Mouse (Mus musculus): ENCODE results near the gene Nqo1.

The Nqo1 gene

DNA sequence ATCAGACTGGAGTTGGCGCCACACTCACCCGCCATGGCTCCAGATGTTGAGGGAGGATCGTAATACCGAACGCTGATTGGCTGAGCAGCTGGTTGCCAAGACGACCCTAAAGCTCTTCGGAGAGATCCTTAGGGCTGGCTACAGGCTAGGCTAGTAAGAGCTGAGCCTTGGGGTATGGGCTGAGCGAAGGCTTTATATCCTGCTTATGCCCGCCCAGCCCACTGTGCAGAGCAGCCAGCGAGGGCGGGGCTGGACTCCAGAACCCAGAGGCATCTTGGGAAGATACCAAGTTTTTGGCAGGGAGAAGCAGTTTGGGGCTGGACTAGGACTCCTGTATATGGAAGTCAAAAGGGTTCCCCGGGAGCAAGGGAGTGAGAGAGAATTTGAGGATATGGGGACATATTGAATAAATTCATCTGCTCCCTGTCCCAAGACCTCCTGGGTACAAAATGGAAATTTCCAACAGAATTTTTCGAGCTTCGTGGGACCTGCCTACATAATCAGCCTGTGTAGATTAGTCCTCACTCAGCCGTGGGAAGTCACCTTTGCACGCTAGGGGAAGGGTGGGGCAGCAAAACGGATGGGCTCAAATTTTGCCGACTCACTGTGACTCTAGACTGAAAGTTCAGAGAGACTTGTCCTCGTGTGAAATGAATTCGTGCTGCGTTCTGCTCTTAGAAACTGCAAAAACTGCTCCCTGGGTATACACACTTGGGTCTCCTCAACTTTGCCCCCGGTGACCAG is at the start of gene Nqo1:
Nqo1 (minus strand) TSS at position 169 of the 744 bp plus-strand sequence.
- in situ Hi-C loops (cut with MboI, MseI) = no loop called here

DNA sequence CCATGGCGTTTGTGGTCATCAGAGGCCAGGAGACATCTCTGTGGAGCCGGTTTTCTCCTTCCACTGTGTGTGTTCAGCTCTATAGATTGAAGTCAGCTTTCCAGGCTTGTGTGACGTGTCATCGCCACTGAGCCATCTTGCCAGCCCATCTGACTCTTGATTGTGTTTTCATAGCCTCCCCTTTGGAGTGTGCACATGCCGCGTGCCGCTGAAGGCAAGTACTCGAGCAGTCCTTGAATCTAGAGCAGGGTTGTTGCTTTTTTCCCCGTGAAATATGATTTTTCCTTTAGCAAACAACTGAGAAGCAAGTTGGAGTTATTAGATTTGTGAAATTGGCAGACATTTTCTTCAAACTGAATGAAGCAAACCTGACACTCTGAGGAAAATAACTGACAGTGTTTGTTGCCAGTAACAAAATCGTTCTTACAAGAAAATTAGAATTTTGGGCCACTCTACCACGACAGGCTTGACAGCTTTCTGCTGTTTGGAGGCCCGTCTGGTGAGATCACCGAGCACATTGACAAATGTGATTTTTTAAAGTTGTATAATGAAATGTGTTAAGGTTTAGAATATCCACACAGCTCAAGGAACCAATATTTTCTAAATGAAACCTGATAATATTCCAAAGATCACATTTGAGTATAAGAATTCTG is 48.5 kb upstream of the Nqo1 start:
- in situ Hi-C loops (cut with MboI, MseI) = loop anchor here (5.0 kb wide), 2 partner anchors 54 to 121 kb away; no protein-coding TSS in a partner anchor

DNA sequence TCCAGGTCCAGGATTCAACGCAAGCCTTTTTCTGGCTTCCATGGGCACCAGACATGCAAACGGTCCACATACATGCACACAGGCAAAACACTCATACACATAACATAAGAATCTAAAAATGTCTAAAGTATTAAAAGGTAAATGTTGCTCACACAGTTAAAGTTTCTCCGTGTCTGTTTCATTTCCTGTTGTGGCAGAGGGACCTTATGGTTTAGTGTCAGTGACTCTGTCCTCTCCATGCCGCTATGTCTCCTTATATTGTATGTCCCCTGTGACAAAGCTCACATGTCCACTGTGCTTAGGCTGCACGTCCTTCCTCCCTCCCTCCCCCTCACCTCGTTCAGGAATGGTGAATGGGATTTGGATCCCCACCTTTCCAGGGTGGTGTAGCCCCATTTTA is 46.6 kb upstream of the Nqo1 start:
- in situ Hi-C loops (cut with MboI, MseI) = loop anchor here (5.0 kb wide), 3 partner anchors 43 to 123 kb away; no protein-coding TSS in a partner anchor

DNA sequence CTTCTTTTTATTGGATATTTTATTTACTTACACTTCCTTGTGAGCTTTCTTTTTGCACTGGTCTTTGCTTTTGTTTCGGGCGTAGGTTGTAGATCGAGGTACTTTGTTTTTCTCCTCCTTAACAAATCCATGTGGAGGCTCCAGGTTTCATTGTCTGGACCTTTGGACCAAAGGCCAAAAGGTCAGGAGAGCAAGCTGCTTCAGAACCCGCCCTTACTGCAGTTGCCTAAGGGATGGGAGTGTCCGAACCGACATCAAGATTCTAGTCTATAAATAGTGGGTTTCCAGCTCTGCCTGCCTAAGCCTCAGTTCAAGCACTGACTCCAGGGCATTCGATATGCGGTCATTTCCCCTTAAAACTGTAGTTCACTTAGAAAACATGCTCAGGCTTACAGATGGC is 46.1 kb upstream of the Nqo1 start:
- in situ Hi-C loops (cut with MboI, MseI) = loop anchor here (5.0 kb wide), 1 partner anchor 43 kb away; no protein-coding TSS in a partner anchor

DNA sequence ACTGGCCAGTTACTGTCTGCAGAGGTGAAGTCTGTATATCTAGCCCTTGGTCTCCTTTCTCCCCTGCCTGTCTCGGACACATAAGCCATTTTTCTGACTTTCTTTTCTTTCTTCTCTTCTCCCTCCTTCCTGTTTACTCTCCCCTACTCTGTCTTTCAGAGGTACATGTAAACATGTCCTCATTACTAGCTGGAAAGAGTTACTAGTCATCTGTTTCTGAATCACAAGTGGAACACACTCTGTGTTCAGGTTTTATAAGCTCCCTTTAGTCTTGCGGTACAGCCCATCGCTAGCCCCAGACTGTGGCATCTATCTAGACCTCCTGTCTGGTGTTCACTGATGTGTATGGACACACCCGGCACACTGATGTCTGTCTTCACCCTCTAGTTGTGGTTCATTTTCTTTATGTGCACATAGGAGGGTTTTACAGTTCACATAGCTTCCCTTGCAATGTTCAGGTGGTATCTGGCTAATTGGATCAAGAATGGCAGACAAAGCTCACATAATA is 45.4 kb upstream of the Nqo1 start:
- in situ Hi-C loops (cut with MboI, MseI) = loop anchor here (5.0 kb wide), 1 partner anchor 44 kb away; no protein-coding TSS in a partner anchor

DNA sequence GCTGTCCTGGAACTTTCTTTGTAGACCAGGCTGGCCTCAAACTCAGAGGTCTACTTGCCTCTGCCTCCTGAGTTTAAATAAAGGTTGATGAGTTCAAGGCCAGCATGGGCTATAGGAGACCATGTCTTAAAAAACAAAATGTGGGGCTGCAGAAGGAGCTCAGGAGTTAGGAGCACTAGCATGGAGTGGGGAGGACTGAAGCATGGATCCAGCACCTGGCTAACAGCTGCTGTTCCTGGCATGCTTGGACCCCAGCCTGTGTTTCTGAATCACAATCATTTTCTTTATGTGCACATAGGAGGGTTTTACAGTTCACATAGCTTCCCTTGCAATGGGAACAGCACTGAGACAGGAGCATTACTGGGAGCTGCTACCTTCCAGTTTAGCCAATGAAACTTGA is 44.7 kb upstream of the Nqo1 start:
- in situ Hi-C loops (cut with MboI, MseI) = loop anchor here (5.0 kb wide), 1 partner anchor 45 kb away; no protein-coding TSS in a partner anchor

DNA sequence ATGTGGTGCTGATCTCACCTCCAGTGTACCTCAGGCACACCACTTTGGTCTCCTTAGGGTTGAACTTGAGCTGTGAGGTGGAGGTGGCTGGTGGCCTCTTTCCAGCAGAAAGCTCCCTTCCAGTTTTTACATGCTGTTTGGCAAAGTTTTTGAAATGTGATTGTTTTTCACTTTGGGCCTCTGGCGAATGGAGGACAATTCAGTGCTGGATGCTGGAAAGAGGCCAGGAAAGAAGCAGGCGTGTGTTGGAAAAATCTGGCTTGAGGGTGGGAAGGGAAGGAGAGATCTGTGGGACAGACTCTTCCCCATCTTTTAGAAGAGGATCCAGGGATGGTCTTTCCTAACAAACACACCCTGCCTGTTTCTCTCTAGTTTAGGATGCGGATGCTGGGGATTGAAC is 41.6 kb upstream of the Nqo1 start:
- in situ Hi-C loops (cut with MboI, MseI) = loop anchor here (5.0 kb wide), 1 partner anchor 48 kb away; no protein-coding TSS in a partner anchor

DNA sequence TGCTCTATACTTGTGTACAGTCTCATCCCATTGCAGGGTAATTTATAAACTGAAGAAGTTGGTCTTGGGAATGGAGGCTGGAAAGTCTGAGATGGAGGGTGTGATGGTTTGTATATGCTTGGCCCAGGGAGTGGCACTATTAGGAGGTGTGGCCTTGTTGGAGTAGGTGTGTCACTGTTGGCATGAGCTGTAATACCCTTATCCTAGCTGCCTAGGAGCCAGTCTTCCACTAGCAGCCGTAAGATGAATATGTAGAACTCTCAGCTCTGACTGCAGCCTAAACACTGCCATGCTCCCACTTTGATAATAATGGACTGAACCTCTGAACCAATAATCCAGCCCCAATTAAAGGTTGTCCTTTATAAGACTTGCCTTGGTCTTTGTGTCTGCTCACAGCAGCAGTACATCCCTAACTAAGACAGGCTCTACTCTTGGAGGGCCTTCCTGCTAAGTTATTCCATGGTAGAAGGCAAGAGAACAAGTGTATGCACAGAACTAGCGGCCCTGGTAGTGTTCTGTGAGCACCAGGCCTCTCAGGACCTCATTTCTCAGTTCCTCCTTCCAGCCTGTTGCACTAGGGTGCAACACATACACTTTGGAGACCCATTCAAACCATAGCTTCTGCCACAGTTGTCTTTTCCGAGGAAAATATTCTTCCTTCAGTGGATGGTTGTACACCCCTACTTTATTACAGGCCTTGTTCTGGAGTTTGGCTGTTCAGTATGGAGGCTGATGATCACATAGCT is 37.0 kb upstream of the Nqo1 start:
- in situ Hi-C loops (cut with MboI, MseI) = no loop called here

DNA sequence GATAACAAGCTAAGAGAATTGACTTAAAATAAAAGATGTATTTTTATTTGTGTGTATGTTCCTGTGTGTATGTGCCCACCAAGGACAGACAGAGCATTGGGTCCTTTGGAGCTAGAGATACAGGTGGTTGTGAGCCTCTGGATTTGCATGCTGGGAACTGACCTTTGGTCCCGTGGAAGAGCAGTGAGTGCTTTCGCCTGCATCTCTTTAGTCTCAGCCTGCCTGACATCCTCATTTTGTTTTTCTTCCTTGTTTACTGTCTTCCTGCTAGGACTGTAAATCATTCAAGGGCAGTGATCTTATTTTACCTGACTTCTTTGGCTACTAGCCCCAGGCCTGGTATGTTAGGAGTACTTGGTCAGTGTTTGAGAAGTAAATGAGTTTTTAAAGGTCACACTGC is 34.7 kb upstream of the Nqo1 start:
- in situ Hi-C loops (cut with MboI, MseI) = no loop called here

DNA sequence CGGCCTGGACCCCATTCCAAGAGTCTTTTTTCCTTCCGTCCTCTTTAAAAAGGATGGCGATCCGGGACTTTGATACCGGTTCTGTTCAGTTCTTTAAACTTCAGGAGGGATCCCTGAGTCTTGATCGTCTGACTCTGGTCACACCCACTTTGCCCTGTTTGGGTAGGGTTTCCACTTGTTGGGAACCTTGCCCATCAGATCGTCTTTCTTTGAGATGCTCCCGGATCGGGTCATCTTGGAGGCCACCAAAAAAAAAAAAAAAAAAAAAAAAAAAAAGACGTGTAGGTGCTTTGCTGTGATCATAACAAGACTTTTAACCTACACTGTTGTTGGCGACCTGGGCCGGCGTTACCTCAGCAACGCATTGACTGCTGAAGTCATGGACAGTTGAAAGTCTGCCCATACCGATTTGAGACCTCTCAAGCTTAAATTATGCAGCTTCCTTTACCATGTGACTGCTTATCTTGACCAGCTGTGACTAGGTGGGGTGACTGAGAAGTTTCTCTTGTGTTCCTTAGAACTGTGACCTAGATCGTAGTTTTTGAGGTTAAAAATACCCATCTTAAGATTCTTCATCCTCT is 33.9 kb upstream of the Nqo1 start:
- in situ Hi-C loops (cut with MboI, MseI) = no loop called here

DNA sequence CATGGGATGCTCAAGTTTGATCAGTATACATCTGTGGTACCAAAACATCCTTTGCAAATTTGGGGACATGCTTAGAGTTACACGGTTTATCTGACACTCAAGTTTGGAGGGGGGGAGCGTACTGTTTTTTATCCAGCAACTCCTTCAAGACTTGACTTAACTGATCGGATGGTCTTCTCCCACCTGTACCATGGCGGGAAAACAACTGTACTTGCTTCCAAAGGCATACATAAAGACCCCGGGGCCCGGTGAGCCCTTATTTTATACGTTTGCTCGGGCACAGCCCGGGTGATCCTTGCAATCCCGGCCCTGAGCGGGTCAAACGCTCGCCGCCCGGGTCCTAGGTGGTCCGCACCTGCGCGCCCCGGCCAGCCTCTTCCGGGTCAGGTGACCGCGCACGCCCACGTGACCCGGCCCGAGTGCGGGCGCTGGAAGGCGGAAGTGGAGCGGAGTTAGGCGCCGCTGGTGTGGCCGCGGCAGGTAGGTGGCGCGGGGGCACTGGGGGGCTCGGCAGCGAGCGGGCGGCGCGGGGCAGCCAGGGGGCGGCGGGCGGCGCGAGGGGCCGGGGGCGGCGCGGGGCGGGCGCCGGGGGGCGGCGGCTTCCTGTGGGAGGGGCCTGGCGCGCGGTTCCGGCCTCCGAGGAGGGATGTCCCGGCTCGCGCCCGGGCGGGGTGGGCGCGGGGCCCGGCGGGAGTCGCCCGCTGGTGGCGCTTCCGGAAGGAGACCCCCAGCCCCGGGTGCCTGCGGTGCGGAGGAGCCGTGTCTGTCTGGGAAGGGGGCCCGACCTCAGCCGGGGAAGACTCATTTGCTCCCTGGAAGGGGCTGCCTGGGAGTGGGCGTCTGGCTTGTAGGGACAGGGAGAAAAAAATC is 33.2 kb upstream of the Nqo1 start, which contains the start of gene Wwp2:
Wwp2 (plus strand) TSS at position 404 of the 870 bp plus-strand sequence.
- in situ Hi-C loops (cut with MboI, MseI) = no loop called here

DNA sequence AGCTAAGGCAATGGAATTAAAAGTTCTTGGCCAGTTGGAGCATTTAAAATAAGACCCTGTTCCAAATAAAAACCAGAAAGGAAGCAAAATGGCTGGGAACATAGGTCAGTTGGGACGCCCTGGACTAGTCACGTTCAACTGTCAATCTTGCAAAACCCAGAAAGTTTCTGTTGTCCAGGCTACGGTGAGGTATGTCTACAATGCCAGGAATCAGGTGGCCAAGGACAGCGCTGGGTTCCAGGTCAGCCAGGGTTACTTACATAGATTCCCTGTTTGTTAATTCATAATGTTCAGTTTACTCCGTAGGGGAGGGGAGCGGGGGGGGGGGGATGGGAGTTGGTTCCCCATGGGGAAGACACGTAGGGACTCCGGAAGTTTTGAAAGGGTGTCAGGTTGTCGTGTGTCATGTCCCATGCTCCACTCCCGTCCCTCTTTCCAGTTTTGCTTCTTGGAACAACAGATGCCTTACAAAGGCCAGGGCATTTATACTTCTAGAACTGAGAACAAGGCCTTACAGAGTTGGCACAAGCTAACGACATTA is 32.5 kb upstream of the Nqo1 start:
- in situ Hi-C loops (cut with MboI, MseI) = no loop called here

DNA sequence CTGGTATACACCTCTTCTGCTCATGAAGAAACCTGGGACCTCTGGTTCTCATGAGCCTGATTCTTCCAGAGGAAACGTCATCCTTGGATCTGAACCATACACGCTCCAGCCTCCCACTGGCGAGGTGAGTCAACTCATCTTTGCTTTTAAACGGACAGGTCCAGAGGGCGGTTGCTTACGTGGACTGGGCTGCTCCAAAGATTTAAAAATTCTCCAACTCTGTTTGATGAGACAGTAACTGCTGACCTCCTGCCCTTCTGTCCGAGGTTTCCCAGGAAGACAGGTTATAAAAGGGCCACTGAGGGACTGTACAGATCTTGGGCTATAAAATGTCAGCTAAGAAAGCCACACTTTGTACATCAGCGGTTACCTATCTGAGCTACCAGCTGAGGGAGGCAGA is 27.8 kb upstream of the Nqo1 start:
- in situ Hi-C loops (cut with MboI, MseI) = loop anchor here (5.0 kb wide), 1 partner anchor 499 kb away; no protein-coding TSS in a partner anchor

DNA sequence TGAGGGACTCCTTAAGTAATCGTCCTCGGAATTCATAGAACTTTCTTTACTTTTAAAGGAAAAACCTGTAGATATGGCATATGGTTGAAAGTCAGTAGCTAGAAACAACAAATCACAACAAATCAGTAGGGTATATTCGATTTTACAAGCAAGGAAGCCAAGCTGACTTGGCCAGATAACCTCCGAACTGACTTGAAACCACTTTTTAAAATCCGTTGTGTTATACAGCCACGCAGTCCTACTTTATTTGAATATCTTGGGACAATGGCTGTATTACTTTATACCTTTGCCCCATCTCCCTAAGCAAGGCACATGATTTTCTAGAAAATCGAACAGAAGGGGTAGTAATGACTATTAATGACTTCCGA is 22.2 kb upstream of the Nqo1 start:
- in situ Hi-C loops (cut with MboI, MseI) = no loop called here

DNA sequence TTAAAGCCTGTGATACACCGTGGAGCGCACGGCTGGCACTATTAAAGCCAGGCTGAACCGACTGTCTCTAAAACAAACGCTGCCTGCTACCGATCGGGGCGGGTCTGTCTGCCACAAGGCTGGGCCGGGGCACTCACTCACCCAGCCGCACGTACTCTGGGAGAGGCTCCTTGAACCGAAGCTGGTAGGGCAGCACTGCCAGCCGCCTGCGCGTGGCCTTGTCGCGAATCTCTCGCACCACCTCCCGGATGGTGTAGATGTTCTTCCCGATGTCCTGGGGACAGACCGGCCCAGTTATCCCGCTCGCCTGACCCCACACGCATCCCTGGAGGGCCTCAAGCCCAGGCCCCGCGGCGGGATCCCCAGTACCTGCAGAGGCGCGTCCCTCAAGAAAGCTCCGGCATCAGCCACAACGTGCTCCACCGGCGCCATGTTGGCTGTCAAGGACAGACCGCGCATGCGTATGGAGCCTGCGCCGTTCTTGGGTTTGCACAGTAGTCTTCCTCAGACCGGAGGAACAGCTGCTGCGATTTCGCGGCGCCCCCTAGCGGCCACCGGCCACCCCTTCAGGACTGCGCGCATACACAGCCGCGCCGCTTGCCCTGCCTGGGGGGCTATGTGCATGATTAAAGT is 21.7 kb upstream of the Nqo1 start, which contains the start of gene Nob1:
Nob1 (minus strand) TSS at position 455 of the 633 bp plus-strand sequence.
- in situ Hi-C loops (cut with MboI, MseI) = no loop called here

DNA sequence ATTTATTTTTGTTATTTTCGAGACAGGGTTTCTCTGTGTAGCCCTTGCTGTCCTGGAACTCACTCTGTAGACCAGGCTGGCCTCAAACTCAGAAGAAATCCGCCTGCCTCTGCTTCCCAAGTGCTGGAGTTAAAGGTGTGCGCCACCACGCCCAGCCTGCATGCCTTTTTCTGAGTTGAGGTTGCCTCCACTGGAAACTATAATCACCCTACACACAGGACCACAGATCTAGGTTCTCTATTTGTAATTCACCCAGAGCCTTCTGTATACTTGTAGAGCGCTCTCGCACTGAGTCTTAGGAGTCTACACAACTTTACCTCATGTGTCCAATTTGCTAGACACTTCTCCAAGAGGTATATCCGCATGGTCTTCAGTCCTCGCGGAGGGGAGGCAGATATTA is 21.2 kb upstream of the Nqo1 start:
- in situ Hi-C loops (cut with MboI, MseI) = no loop called here

DNA sequence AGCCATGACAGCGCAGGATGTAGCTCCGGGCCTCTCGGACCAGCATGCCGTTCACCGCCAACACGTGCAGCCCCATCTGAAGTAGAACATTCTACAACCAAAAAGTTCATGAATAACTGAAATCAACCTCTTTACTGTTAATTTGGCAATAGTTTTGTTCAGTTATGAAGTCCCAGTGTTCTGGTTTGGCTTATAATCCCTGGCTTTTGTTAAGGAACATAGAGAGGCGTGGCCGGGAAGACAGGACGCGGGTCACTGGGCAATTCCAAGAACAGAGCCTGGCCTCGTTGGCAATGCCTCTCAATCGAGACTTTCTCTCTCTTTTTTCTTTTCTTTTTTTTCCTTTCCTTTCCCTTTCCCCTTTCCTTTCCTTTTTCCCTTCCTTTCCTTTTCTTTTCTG is 14.0 kb upstream of the Nqo1 start:
- in situ Hi-C loops (cut with MboI, MseI) = no loop called here

DNA sequence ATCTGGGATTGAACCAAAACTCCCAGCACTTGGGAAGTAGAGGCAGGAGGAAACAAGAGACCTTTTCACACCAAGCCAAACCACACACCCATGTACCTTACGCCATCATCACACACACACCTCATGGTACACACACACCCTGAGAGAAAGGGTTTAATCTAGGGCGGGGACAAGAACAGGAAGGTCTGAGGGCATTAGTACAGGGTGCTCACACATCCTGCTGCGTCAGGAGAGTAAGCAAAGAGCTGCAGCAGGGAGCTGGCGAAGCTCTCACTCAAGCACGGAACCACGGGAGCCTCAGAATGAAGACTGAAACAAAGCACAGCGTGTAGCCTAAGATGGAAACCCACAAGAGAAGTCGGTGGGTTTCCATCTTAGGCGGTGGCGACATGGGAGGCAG is 10.9 kb upstream of the Nqo1 start:
- in situ Hi-C loops (cut with MboI, MseI) = no loop called here

DNA sequence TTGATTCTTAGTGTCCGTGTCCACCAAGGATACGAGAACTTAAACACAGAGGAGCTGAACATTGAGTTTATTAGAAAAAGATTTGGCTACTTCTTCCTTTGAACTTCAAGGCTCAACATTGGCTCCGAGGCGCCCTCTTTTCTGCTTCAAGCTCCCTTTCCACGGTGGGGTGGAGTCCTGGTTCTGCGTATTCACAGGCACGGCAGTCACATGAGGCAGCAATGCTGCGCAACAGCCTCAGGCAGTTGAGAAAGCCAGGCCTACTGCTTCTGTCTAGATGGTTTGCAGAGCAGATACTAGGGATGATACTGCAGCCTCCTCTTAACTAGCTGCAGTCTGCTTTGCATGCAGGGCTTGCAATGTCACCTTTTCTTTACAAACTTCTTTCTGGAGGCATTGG is 9.5 kb upstream of the Nqo1 start:
- in situ Hi-C loops (cut with MboI, MseI) = no loop called here

DNA sequence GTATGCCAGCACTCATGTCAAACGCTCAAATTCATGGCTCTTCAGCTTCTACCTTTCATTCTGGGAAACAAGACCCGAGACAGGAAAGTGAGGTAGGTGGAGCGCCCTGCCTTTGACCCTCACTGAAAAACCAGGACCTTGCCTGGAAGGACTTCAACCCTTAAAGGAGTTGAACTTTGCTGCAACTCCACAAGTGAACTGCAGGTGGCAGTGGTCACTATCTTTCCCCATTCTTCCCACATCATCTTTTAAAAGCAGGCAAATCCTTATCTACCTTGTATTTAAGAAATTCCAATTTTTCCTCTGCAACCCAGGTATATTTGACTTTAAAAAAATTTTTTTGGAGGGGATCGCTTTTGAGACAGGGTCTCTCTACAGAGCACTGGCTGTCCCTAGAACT is 8.4 kb upstream of the Nqo1 start:
- in situ Hi-C loops (cut with MboI, MseI) = no loop called here
